Mouse (Mus musculus) limb, embryonic 11.5 days (tissue): Measurements from ENCODE around the gene Sbno1. TPM values are rescaled to one million over a fixed set of nuclear protein-coding genes. Genes with fewer than 3 reads are reported as not detected.
A peak's percentile ranks its signal among the peaks of the same experiment; 100 is the strongest.

Experiments
- ATAC-seq: fragments of 200-750 bp; cut with Nextera tagmentation; 2 replicates; pipeline ENCODE4 v1.8.0; 2017; ENCODE audit warnings: low read depth; ENCODE audit not compliant: insufficient number of reproducible peaks, low FRiP score, low TSS enrichment
- DNase-seq: peaks from one replicate; pipeline ENCODE4 v3.0.0-alpha.2; 2015; ENCODE audit warnings: low spot score
- H3K27ac ChIP-seq: fragments of 300-500 bp; sonication (generic); replicated peaks from 2 replicates; pipeline ENCODE4 v1.5.1; 2014; ENCODE audit warnings: low read depth, mild to moderate bottlenecking, low read length
- H3K27me3 ChIP-seq: fragments of 300-500 bp; sonication (generic); 2 replicates; pipeline ENCODE4 v1.6.1; 2014; ENCODE audit warnings: mild to moderate bottlenecking, low read length, mixed read lengths; ENCODE audit not compliant: control insufficient read depth, insufficient read depth
- H3K36me3 ChIP-seq: fragments of 300-500 bp; sonication (generic); 2 replicates; pipeline ENCODE4 v1.6.1; 2014; ENCODE audit warnings: mild to moderate bottlenecking, low read length, moderate library complexity, mixed read lengths; ENCODE audit not compliant: control insufficient read depth, insufficient read depth
- H3K4me1 ChIP-seq: fragments of 300-500 bp; sonication (generic); 2 replicates; pipeline ENCODE4 v1.6.1; 2014; ENCODE audit warnings: low read length, mixed read lengths; ENCODE audit not compliant: control insufficient read depth, insufficient read depth
- H3K4me2 ChIP-seq: fragments of 300-500 bp; sonication (generic); 2 replicates; pipeline ENCODE4 v1.6.1; 2014; ENCODE audit warnings: low read depth, mild to moderate bottlenecking, moderate library complexity; ENCODE audit not compliant: severe bottlenecking
- H3K4me3 ChIP-seq: fragments of 300-500 bp; sonication (generic); 2 replicates; pipeline ENCODE4 v1.5.1; 2014; ENCODE audit warnings: low read depth, low read length
- H3K9ac ChIP-seq: fragments of 300-500 bp; sonication (generic); 2 replicates; pipeline ENCODE4 v1.6.1; 2014; ENCODE audit warnings: mild to moderate bottlenecking, low read length
- H3K9me3 ChIP-seq: fragments of 300-500 bp; sonication (generic); 2 replicates; pipeline ENCODE4 v1.6.1; 2016; ENCODE audit warnings: low read length; ENCODE audit not compliant: control insufficient read depth
- WGBS: fragments of 180-500 bp; shearing (Covaris S2); extraction: QIAGEN DNeasy Blood & Tissue Kit; methylation state at CpG from one replicate; pipeline ENCODE4 v1.1.7; 2014; 5-methylcytosine and 5-hydroxymethylcytosine counted together
- microRNA-seq: library from miRNA; unstranded; fragments of <30 nt; microRNA quantifications from one replicate; pipeline ENCODE4, GENCODE M21; 2016
- polyA plus RNA-seq: library from polyadenylated mRNA; unstranded; fragments of >200 nt; fragmentation: Nextera tagmentation; extraction: Ambion mirVana; gene quantifications from 2 replicates; pipeline ENCODE4 v1.2.1, GENCODE M21; 2014

The Sbno1 gene
- polyA plus RNA-seq, 1 experiment from 2014 or later: 85.7 TPM

- Histone ChIP-seq H3K27ac (peak within 1 kb of the TSS; percentile 87), H3K4me2 (peak within 1 kb of the TSS; percentile 77), H3K9me3 (no peaks in the 10 kb centered on the region), H3K27me3 (no peaks in the 10 kb centered on the region), H3K9ac (peak within 1 kb of the TSS; percentile 82), H3K4me1 (peaks cover 10% of the 10 kb centered on the region), H3K4me3 (peak within 1 kb of the TSS; percentile 67), H3K36me3 (peaks cover 2% of the 10 kb centered on the region; the same call in 1 of the 2 replicates)
- ATAC-seq: peak; percentile 97
- WGBS: under 1% methylated on average over 69 of the region's 72 CpGs
- DNase-seq: peak; percentile 100
Measured at GRCm38 (mm10) chr5:124327510-124328364, 98.1 kb downstream of the Sbno1 start, which contains the start of the genes Mphosph9 and 2810006K23Rik. Gene Mphosph9 (minus strand): TSS chr5:124327972. Gene 2810006K23Rik (plus strand): TSS chr5:124328089.

GRCm38 (mm10) chr5:124326829-124327228 is 99.0 kb downstream of the Sbno1 start:
- Histone ChIP-seq H3K9ac (peak overlapping the region; percentile 82), H3K27ac (no peak overlapping the region; the same call in 1 of the 2 replicates), H3K4me3 (peak overlapping the region; percentile 67), H3K36me3 (peaks cover 2% of the 10 kb centered on the region; the same call in 1 of the 2 replicates), H3K4me1 (peaks cover 10% of the 10 kb centered on the region), H3K27me3 (no peaks in the 10 kb centered on the region), H3K4me2 (peak overlapping the region; percentile 77), H3K9me3 (no peaks in the 10 kb centered on the region)
- no peak for ATAC-seq
- DNase-seq: no peak
- 6% methylated on average over 8 of the region's 8 CpGs for WGBS

Small RNAs within 50 kb of the gene (microRNA-seq; reads per million reads assigned to microRNA genes)
- gene Gm27486: 1.5 reads per million

Other genes with a start within 250 kb of the Sbno1 start
- 3.4 and 3.7 TPM in 2 replicates for gene Pitpnm2, start 176.2 kb downstream of the Sbno1 start, polyA plus RNA-seq
- gene Mphosph9, start 98.0 kb downstream of the Sbno1 start, polyA plus RNA-seq: 18.1 and 18.3 TPM in 2 replicates
- 14.0 and 17.6 TPM in 2 replicates for gene 2810006K23Rik, start 97.9 kb downstream of the Sbno1 start, polyA plus RNA-seq
- gene Cdk2ap1, start 62.9 kb downstream of the Sbno1 start, polyA plus RNA-seq: 300 and 440 TPM in 2 replicates
- 102 and 121 TPM in 2 replicates for gene Kmt5a, start 13.9 kb upstream of the Sbno1 start, polyA plus RNA-seq
- 28.7 and 29.3 TPM in 2 replicates for gene Rilpl2, start 52.4 kb upstream of the Sbno1 start, polyA plus RNA-seq
- gene Snrnp35, start 57.1 kb upstream of the Sbno1 start, polyA plus RNA-seq: 14.1 and 15.3 TPM in 2 replicates
- 30.0 and 30.7 TPM in 2 replicates for gene Rilpl1, start 105.4 kb upstream of the Sbno1 start, polyA plus RNA-seq
- gene Tmed2, start 114.7 kb upstream of the Sbno1 start, polyA plus RNA-seq: 501 and 517 TPM in 2 replicates
- gene Ddx55, start 126.9 kb upstream of the Sbno1 start, polyA plus RNA-seq: 14.4 and 15.3 TPM in 2 replicates
- 83.1 and 85.1 TPM in 2 replicates for gene Eif2b1, start 153.1 kb upstream of the Sbno1 start, polyA plus RNA-seq
- gene Gtf2h3, start 153.1 kb upstream of the Sbno1 start, polyA plus RNA-seq: 98.7 and 107 TPM in 2 replicates
- 47.1 and 49.2 TPM in 2 replicates for gene Atp6v0a2, start 202.6 kb upstream of the Sbno1 start, polyA plus RNA-seq